Comparison of ENCODE assay signal across 32 mouse cellular contexts in genomic region chr2:129561796-129562195, GRCm38 (mm10). TPM values are rescaled to one million over a fixed set of nuclear protein-coding genes. Genes with fewer than 3 reads are reported as not detected.
DNase-seq lines count a peak whose midpoint lies in the region; ATAC-seq lines count a peak whose summit lies in the region.
"Had no signal": no experiment of that assay in that cellular context is flagged by ENCODE, and none has a peak within 500 bp of the region (broad histone marks: within the 10 kb centered on the region; RNA-seq: fewer than 3 reads in every experiment).

No protein-coding gene starts in this region.

- DNase-seq in frontal cortex, postnatal 25 days (ENCODE audit: low spot score in 2 of 2): no peak
- peak; percentile 30 for DNase-seq in left cerebral cortex, postnatal 4 days
- no peak for DNase-seq in left cerebral cortex, postnatal 10 days (ENCODE audit: extremely low spot score in 1 of 2, low spot score in 2 of 2)
- peak; percentile 44 to 47 for DNase-seq in frontal cortex, adult 2 months (ENCODE audit: extremely low spot score in 1 of 2, low spot score in 1 of 2)
- peak; percentile 49 to 64 for DNase-seq in right cerebral cortex, postnatal 36 days (ENCODE audit: low spot score in 2 of 2)
- DNase-seq: adrenal gland, postnatal 36 days; cerebellum, adult 18-20 months; cerebellum, postnatal 25 days; heart, postnatal 4 days; kidney, adult 18-20 months; lung, adult 18-20 months; lung, postnatal 10 days had no signal

- intact Hi-C loops in left cerebral cortex, postnatal 4 days (cut with DNase I): no loop called here
- intact Hi-C loops in left cerebral cortex, postnatal 10 days (cut with DNase I): no loop called here

- ATAC-seq in frontal cortex, adult (ENCODE audit: low TSS enrichment): peak; percentile 60
- no peak for ATAC-seq in erythroid progenitor cell, adult 5-6 weeks (replicated peaks; ENCODE audit: low FRiP score, poor library complexity, severe bottlenecking)
- ATAC-seq: forebrain, embryonic 13.5 days; inflammation-experienced regulatory T-cells, adult 6 months; liver, embryonic 12.5 days; midbrain, embryonic 16.5 days had no signal

RNA-seq across cellular contexts. Expression of gene F830045P16Rik, which starts 25.4 kb away (rescaled TPM):
- total RNA-seq in left cerebral cortex, postnatal 4 days (2021): under 1 TPM in 1 of 2 experiments, not detected in 1; 0.18 TPM
- total RNA-seq in left cerebral cortex, postnatal 10 days (2021): under 1 TPM; 0.24 to 0.30 TPM
- 0.06 and 0.14 TPM in 2 replicates for polyA plus RNA-seq in frontal cortex, adult 2 months (2012; rRNA removed)
- not detected in 2 replicates for total RNA-seq in erythroid progenitor cell, adult 5-6 weeks (2015; ENCODE audit: low replicate concordance)
- total RNA-seq in erythroid progenitor cell, adult 5-6 weeks (2017; ENCODE audit: low replicate concordance): not detected in 2 replicates
- total RNA-seq: adrenal gland, postnatal 36 days; ES-E14; gastrocnemius, adult 8-10 months; heart, postnatal 4 days had no signal
- polyA plus RNA-seq: embryonic facial prominence, embryonic 12.5 days; forebrain, embryonic 13.5 days; gonadal fat pad, adult 2 months; heart, embryonic 15.5 days; hindbrain, embryonic 14.5 days; inflammation-experienced regulatory T-cells, adult 6 months; kidney, postnatal 0 days; large intestine, adult 2 months; liver, embryonic 12.5 days; midbrain, embryonic 10.5 days; midbrain, embryonic 16.5 days; myocyte; neural tube, embryonic 13.5 days; small intestine, adult 2 months; stomach, embryonic 16.5 days; urinary bladder, adult 2 months had no signal

RNA-seq across cellular contexts. Expression of gene Sirpa, which starts 30.8 kb away (rescaled TPM):
- 100 to 1,000 TPM; 110 to 121 TPM for total RNA-seq in left cerebral cortex, postnatal 4 days (2021)
- total RNA-seq in left cerebral cortex, postnatal 10 days (2021): 100 to 1,000 TPM; 289 to 299 TPM
- 276 and 309 TPM in 2 replicates for polyA plus RNA-seq in frontal cortex, adult 2 months (2012; rRNA removed)
- total RNA-seq in erythroid progenitor cell, adult 5-6 weeks (2015; ENCODE audit: low replicate concordance): 54.8 and 63.7 TPM in 2 replicates
- 44.2 and 46.7 TPM in 2 replicates for total RNA-seq in erythroid progenitor cell, adult 5-6 weeks (2017; ENCODE audit: low replicate concordance)

Comparison
In these comparisons a context has a peak if more than half of its experiments do, and no peak if none do; other contexts are left out.
1. DNase-seq: peak in left cerebral cortex, postnatal 4 days (single experiment), frontal cortex, adult 2 months (2 of 2) and right cerebral cortex, postnatal 36 days (2 of 2); none in frontal cortex, postnatal 25 days (0 of 2) and left cerebral cortex, postnatal 10 days (0 of 2).